Mouse (Mus musculus) limb, embryonic 15.5 days (tissue): ENCODE results near the gene Ddah2. TPM values are rescaled to one million over a fixed set of nuclear protein-coding genes. Genes with fewer than 3 reads are reported as not detected.
A peak's percentile ranks its signal among the peaks of the same experiment; 100 is the strongest.

Source experiments
- ATAC-seq: fragments of 200-750 bp; cut with Nextera tagmentation; 2 replicates; pipeline ENCODE4 v1.8.0; 2017; ENCODE audit warnings: low read depth, moderate TSS enrichment; ENCODE audit not compliant: insufficient number of reproducible peaks, low FRiP score, low TSS enrichment
- H3K27ac ChIP-seq: fragments of 300-500 bp; sonication (generic); 2 replicates; pipeline ENCODE4 v1.5.1; 2015; ENCODE audit warnings: moderate library complexity, mild to moderate bottlenecking, inconsistent platforms
- H3K27me3 ChIP-seq: fragments of 300-500 bp; sonication (generic); 2 replicates; pipeline ENCODE4 v1.6.1; 2015; ENCODE audit warnings: inconsistent platforms
- H3K36me3 ChIP-seq: fragments of 300-500 bp; sonication (generic); 2 replicates; pipeline ENCODE4 v1.6.1; 2015; ENCODE audit warnings: inconsistent platforms
- H3K4me1 ChIP-seq: fragments of 300-500 bp; sonication (generic); 2 replicates; pipeline ENCODE4 v1.6.1; 2015; ENCODE audit warnings: inconsistent platforms
- H3K4me2 ChIP-seq: fragments of 300-500 bp; sonication (generic); 2 replicates; pipeline ENCODE4 v1.6.1; 2015; ENCODE audit warnings: mild to moderate bottlenecking, inconsistent platforms
- H3K4me3 ChIP-seq: fragments of 300-500 bp; sonication (generic); 2 replicates; pipeline ENCODE4 v1.5.1; 2015; ENCODE audit warnings: mild to moderate bottlenecking, inconsistent platforms
- H3K9ac ChIP-seq: fragments of 300-500 bp; sonication (generic); 2 replicates; pipeline ENCODE4 v1.6.1; 2015; ENCODE audit warnings: inconsistent platforms
- H3K9me3 ChIP-seq: fragments of 300-500 bp; sonication (generic); 2 replicates; pipeline ENCODE4 v1.6.1; 2016; ENCODE audit warnings: inconsistent platforms
- WGBS: fragments of 180-500 bp; shearing (Covaris S2); methylation state at CpG from one replicate; pipeline ENCODE4 v1.1.7; 2015; 5-methylcytosine and 5-hydroxymethylcytosine counted together
- polyA plus RNA-seq: library from polyadenylated mRNA; unstranded; fragments of >200 nt; fragmentation: Nextera tagmentation; extraction: Ambion mirVana; gene quantifications from 2 replicates; pipeline ENCODE4 v1.2.1, GENCODE M21; 2015

The Ddah2 gene
- polyA plus RNA-seq, 1 experiment from 2014 or later = 321 TPM

DNA sequence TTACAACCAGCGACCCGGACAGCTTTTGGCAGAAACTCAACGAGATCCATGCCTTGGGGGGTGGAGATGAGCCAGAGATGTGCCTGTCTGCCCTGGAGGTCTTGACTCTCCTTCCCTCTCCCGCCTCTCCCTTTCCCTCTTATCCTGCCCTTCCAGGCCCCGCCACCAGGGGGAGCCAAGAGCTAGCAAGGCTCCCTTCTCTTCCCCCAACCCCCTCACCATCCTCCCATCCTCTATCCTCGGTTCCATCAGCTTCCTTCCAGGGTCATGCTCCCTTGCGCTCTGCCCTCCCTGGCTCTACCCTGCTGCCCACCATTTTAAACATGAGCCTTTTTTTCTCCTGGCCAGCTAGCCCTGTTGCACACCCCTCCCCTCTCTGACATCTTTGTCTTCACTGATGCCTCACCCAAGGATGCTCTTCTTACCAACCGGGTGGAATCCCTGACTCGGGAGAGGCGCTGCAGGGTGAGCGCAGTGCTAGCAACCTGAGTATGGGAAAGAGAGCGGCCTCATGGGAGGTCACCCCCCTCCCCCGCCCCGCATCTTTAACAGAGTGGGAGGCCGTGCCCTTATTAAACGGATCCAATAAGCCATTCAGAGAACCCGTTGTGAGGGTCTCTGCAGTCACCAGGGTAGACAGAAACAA lies 37.5 kb upstream of the Ddah2 start:
- peak overlapping the region; percentile 22; the same call in 1 of the 2 replicates for H3K4me2 ChIP-seq
- 17% methylated on average over 16 of the region's 17 CpGs for WGBS
- H3K4me3 ChIP-seq = no peak overlapping the region
- H3K4me1 ChIP-seq = peaks cover 25% of the 10 kb centered on the region
- no peaks in the 10 kb centered on the region for H3K9me3 ChIP-seq
- H3K36me3 ChIP-seq = peaks cover 5% of the 10 kb centered on the region; the same call in 1 of the 2 replicates
- peak overlapping the region; percentile 27; the same call in 1 of the 2 replicates for H3K27ac ChIP-seq
- ATAC-seq = peak; percentile 27; the same call in 1 of the 2 replicates
- no peaks in the 10 kb centered on the region for H3K27me3 ChIP-seq
- no peak overlapping the region for H3K9ac ChIP-seq

GRCm38 (mm10) chr17:35021842-35022477 lies 36.9 kb upstream of the Ddah2 start:
- Histone ChIP-seq H3K27ac (peak overlapping the region; percentile 27; the same call in 1 of the 2 replicates), H3K4me3 (no peak overlapping the region), H3K9me3 (no peaks in the 10 kb centered on the region), H3K27me3 (no peaks in the 10 kb centered on the region), H3K4me2 (0 out of 2 replicates have a peak overlapping the region, but pooled peaks have one; percentile 22), H3K4me1 (peaks cover 24% of the 10 kb centered on the region), H3K9ac (no peak overlapping the region), H3K36me3 (no peaks in the 10 kb centered on the region)
- ATAC-seq = no peak
- WGBS = 67% methylated on average over 6 of the region's 6 CpGs

DNA sequence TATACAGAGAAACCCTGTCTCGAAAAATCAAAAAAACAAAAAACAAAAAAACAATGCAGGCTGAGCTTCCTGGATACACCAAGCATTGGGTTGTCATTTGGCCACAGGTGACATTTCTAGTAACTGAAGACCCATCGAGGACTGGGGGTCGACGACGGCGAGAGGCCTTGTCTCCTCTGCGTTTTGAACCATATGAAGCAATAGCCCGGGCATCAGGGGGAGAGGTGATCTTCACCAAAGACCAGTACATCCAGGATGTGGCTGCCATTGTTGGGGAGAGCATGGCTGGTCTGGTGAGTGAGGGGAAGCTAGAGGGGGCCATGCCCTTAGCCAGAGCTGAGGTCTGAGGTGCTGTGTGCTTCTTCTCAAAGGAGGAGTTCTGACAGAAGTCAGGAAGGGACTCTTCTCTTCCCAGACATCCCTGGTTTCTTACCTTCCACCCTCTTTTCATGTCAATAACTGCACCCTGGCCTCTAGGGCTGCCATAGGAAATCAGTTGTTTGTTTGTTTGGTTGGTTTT lies 36.2 kb upstream of the Ddah2 start:
- no peak for ATAC-seq

DNA sequence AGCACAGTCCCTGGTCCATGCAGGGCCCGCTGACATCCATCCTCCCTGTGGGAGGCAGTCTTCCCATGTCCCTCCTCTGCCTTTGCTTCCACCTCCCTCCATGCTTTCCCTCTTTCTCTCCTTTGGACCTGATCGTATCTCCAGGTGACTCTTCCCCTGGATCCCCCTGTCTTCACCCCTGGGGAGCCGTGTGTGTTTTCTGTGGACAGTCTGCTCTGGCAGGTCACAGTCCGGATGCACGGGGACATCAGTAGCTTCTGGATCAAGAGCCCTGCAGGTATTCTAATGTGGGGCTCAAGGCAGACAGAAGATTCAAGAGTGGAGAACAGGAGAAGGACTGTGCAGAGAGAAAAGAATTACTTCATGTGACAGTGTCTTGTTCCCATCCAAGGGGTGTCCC lies 35.6 kb upstream of the Ddah2 start:
- WGBS = 89% methylated on average over 5 of the region's 5 CpGs
- no peak for ATAC-seq
- Histone ChIP-seq H3K36me3 (no peaks in the 10 kb centered on the region), H3K9ac (no peak overlapping the region), H3K4me1 (peaks cover 32% of the 10 kb centered on the region), H3K27ac (no peak overlapping the region), H3K27me3 (no peaks in the 10 kb centered on the region), H3K9me3 (no peaks in the 10 kb centered on the region), H3K4me2 (no peak overlapping the region), H3K4me3 (no peak overlapping the region)

More for the DNA sequence above, 36.2 kb upstream of the Ddah2 start:
- Histone ChIP-seq H3K4me1 (peaks cover 29% of the 10 kb centered on the region), H3K36me3 (no peaks in the 10 kb centered on the region), H3K4me2 (no peak overlapping the region), H3K27ac (no peak overlapping the region), H3K4me3 (no peak overlapping the region), H3K27me3 (no peaks in the 10 kb centered on the region), H3K9me3 (no peaks in the 10 kb centered on the region), H3K9ac (no peak overlapping the region)
- WGBS = 91% methylated on average over 8 of the region's 8 CpGs

DNA sequence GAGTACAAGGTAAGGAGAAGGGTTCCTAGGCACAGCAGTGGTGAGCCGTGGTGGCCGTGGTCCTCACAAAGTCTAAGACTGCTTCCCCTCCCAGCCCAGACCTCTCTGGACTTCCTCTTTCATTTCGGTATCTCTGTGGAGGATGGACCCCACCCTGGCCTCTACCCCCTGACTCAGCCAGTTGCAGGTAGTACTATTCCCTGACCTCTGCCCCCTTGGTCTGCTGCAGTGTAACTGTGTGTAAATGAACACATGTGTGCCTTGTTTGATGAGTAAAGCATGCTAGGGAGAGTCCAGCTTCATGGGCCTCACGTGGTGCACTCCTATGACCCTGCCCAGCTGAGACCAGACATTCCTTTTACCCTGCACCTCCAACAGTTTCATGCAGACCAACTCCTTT lies 35.1 kb upstream of the Ddah2 start:
- WGBS = 66% methylated on average over 4 of the region's 4 CpGs

GRCm38 (mm10) chr17:35024261-35024660 lies 34.6 kb upstream of the Ddah2 start:
- WGBS = 72% methylated on average over 12 of the region's 13 CpGs
- Histone ChIP-seq H3K27ac (no peak overlapping the region), H3K27me3 (no peaks in the 10 kb centered on the region), H3K4me1 (peaks cover 35% of the 10 kb centered on the region), H3K36me3 (no peaks in the 10 kb centered on the region), H3K4me3 (no peak overlapping the region), H3K9me3 (no peaks in the 10 kb centered on the region), H3K4me2 (no peak overlapping the region), H3K9ac (no peak overlapping the region)
- no peak for ATAC-seq

More for the DNA sequence above, 35.1 kb upstream of the Ddah2 start:
- no peak overlapping the region for H3K4me2 ChIP-seq
- H3K4me3 ChIP-seq = no peak overlapping the region
- no peak overlapping the region for H3K27ac ChIP-seq
- H3K27me3 ChIP-seq = no peaks in the 10 kb centered on the region
- no peak overlapping the region for H3K9ac ChIP-seq
- no peak for ATAC-seq
- H3K9me3 ChIP-seq = no peaks in the 10 kb centered on the region
- H3K4me1 ChIP-seq = peaks cover 35% of the 10 kb centered on the region
- no peaks in the 10 kb centered on the region for H3K36me3 ChIP-seq

DNA sequence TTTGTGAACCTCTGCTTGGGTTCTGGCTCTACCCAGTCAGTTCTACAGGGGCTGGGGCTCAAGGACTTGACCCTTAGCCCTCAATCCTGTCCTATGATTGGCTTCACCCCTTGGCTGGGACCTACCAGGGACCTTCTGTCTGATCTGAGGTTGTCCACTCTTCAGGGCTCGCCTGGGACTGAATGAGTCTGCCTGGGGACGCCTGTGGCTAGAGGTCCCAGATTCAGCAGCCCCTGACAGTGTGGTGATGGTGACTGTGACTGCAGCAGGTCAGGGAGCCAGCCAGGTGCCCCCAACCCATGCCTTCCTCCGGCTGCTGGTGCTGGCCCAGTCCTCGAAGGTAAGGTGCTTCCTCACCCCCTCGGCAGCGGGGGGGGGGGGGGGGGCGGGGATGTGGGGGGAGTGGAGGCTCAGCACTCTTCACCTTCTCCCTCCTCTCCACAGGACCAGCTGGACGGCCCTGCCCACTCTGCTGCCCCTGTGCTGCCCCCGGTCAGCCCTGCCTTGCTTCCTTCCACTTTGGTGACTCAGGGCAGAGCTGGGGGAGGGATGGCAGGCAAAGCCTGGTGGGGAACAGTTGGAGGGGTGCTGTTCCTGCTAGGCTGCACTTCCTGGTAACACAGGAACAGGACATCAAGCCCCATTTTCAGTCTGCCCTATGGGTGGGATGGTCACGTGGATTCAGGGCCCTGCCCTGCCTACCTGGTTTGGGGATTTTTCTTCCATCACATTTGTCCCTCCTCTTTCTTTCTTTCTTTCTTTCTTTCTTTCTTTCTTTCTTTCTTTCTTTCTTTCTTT lies 33.9 kb upstream of the Ddah2 start:
- no peak overlapping the region for H3K27ac ChIP-seq
- H3K27me3 ChIP-seq = no peaks in the 10 kb centered on the region
- H3K36me3 ChIP-seq = no peaks in the 10 kb centered on the region
- H3K4me1 ChIP-seq = peaks cover 37% of the 10 kb centered on the region
- no peak overlapping the region for H3K9ac ChIP-seq
- no peak for ATAC-seq
- H3K4me2 ChIP-seq = no peak overlapping the region
- 64% methylated on average over 8 of the region's 10 CpGs for WGBS
- no peaks in the 10 kb centered on the region for H3K9me3 ChIP-seq
- no peak overlapping the region for H3K4me3 ChIP-seq

GRCm38 (mm10) chr17:35026206-35026605 lies 32.6 kb upstream of the Ddah2 start:
- no peaks in the 10 kb centered on the region for H3K9me3 ChIP-seq
- peak overlapping the region; percentile 7; the same call in 1 of the 2 replicates for H3K4me2 ChIP-seq
- no peak overlapping the region for H3K9ac ChIP-seq
- ATAC-seq = no peak
- no peaks in the 10 kb centered on the region for H3K36me3 ChIP-seq
- H3K27ac ChIP-seq = peak overlapping the region; percentile 57; the same call in 1 of the 2 replicates
- no peaks in the 10 kb centered on the region for H3K27me3 ChIP-seq
- no peak overlapping the region for H3K4me3 ChIP-seq
- 74% methylated on average over 5 of the region's 5 CpGs for WGBS
- peaks cover 37% of the 10 kb centered on the region for H3K4me1 ChIP-seq

GRCm38 (mm10) chr17:35027277-35028068 lies 31.4 kb upstream of the Ddah2 start, which contains the start of gene Sapcd1:
Gene Sapcd1, minus strand, starts transcription at chr17:35028016.
- peak within 1 kb of the TSS; percentile 14 for H3K4me3 ChIP-seq
- H3K4me1 ChIP-seq = peaks cover 33% of the 10 kb centered on the region
- WGBS = 31% methylated on average over 13 of the region's 13 CpGs
- ATAC-seq = peak; percentile 67; the same call in 1 of the 2 replicates
- H3K27ac ChIP-seq = peak within 1 kb of the TSS; percentile 69
- H3K27me3 ChIP-seq = no peaks in the 10 kb centered on the region
- no peak within 1 kb of the TSS; the same call in 1 of the 2 replicates for H3K9ac ChIP-seq
- no peaks in the 10 kb centered on the region for H3K36me3 ChIP-seq
- no peaks in the 10 kb centered on the region for H3K9me3 ChIP-seq
- peak within 1 kb of the TSS; percentile 31; the same call in 1 of the 2 replicates for H3K4me2 ChIP-seq

DNA sequence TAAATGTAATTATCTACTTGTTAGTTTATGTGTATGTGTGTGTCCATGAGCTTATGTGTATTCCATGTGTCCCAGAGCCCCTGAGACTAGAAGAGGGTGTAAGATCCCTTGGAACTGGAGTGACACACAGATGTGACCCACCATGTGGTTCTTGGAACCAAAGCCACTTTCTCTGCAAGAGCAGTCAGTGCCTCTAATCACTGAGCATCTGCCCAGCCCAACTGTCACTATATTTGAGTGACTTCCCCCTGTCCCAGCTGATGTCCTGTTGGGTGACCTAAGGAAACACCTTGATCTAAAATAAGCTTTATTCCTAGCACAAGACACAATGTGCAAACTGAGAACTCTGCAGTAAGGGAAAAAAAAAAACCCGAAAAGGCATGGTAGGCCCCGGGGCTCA lies 30.5 kb upstream of the Ddah2 start:
- peaks cover 33% of the 10 kb centered on the region for H3K4me1 ChIP-seq
- H3K9ac ChIP-seq = no peak overlapping the region
- H3K27me3 ChIP-seq = no peaks in the 10 kb centered on the region
- 84% methylated on average over 2 of the region's 2 CpGs for WGBS
- H3K36me3 ChIP-seq = no peaks in the 10 kb centered on the region
- no peak overlapping the region for H3K4me3 ChIP-seq
- no peak overlapping the region for H3K4me2 ChIP-seq
- no peak overlapping the region for H3K27ac ChIP-seq
- no peak for ATAC-seq
- H3K9me3 ChIP-seq = no peaks in the 10 kb centered on the region
